Mouse (Mus musculus) ES-E14 (cell line): ENCODE results near the gene Myo1h. TPM values are rescaled to one million over a fixed set of nuclear protein-coding genes. Genes with fewer than 3 reads are reported as not detected.
A peak's percentile ranks its signal among the peaks of the same experiment; 100 is the strongest.

Experiments
- DNase-seq: peaks from one replicate; pipeline ENCODE4 v3.0.0-alpha.2; 2013; ENCODE audit warnings: low read depth, low spot score
- H3K27ac ChIP-seq: 2 replicates; pipeline ENCODE4 v1.5.1; 2012; ENCODE audit warnings: low read depth, mild to moderate bottlenecking, low read length, moderate library complexity, mixed read lengths; ENCODE audit not compliant: poor library complexity, insufficient read depth, severe bottlenecking
- H3K36me3 ChIP-seq: 2 replicates; pipeline ENCODE4 v1.6.1; 2012; ENCODE audit warnings: mild to moderate bottlenecking, low read length, moderate library complexity, mixed read lengths; ENCODE audit not compliant: control insufficient read depth, poor library complexity, insufficient read depth, severe bottlenecking
- H3K4me1 ChIP-seq, 2 experiments: fragments of 150-350 bp in 1 of 2; sonication (generic) in 1 of 2; 2 replicates each; pipeline ENCODE4 v1.6.1; 2012; ENCODE audit warnings: low read length in 2 of 2, mild to moderate bottlenecking in 1 of 2, mixed read lengths in 1 of 2; ENCODE audit not compliant: control insufficient read depth in 2 of 2, insufficient read depth in 2 of 2, poor library complexity in 1 of 2
- H3K4me3 ChIP-seq, 2 experiments: fragments of 150-350 bp in 1 of 2; sonication (generic) in 1 of 2; 2 replicates each; pipeline ENCODE4 v1.5.1; 2012; ENCODE audit warnings: low read length in 2 of 2, low read depth in 1 of 2, mild to moderate bottlenecking in 1 of 2, mixed read lengths in 1 of 2; ENCODE audit not compliant: insufficient read depth in 1 of 2, poor library complexity in 1 of 2, severe bottlenecking in 1 of 2
- H3K9ac ChIP-seq: 2 replicates; pipeline ENCODE4 v1.6.1; 2012; ENCODE audit warnings: low read depth, mild to moderate bottlenecking, low read length, mixed read lengths; ENCODE audit not compliant: poor library complexity, insufficient read depth, severe bottlenecking
- H3K9me3 ChIP-seq: fragments of 150-350 bp; sonication (generic); 2 replicates; pipeline ENCODE4 v1.6.1; 2012; ENCODE audit warnings: low read depth, mild to moderate bottlenecking, low read length; ENCODE audit not compliant: control insufficient read depth, insufficient read depth
- CHD2 ChIP-seq: IDR thresholded peaks from 2 replicates; pipeline ENCODE4 v1.6.1; 2014; ENCODE audit warnings: mild to moderate bottlenecking, low read depth, low read length, inconsistent platforms
- HCFC1 ChIP-seq: IDR thresholded peaks from 2 replicates; pipeline ENCODE4 v1.6.1; 2012; ENCODE audit warnings: low read length, inconsistent platforms, borderline replicate concordance; ENCODE audit not compliant: insufficient read depth
- MAFK ChIP-seq: IDR thresholded peaks from 2 replicates; pipeline ENCODE4 v1.6.1; 2014; ENCODE audit warnings: mild to moderate bottlenecking, low read depth, low read length, inconsistent platforms; ENCODE audit not compliant: insufficient read depth
- ZC3H11A ChIP-seq: IDR thresholded peaks from 2 replicates; pipeline ENCODE4 v1.6.1; 2012; ENCODE audit warnings: low read depth, mild to moderate bottlenecking, inconsistent platforms, low read length, borderline replicate concordance
- ZNF384 ChIP-seq: IDR thresholded peaks from 2 replicates; pipeline ENCODE4 v1.6.1; 2012; ENCODE audit warnings: low read depth, low read length, inconsistent platforms
- in situ Hi-C, 2 experiments: fragments of 600-800 bp; cut with MboI; formaldehyde crosslinking; loops; one replicate each; pipeline ENCODE4 v1.15.1; 2025; ENCODE audit warnings: low sequenced_read_pairs in 2 of 2, inconsistent platforms in 1 of 2; ENCODE audit not compliant: unreplicated experiment in 2 of 2
- total RNA-seq: library from RNA; depleted of rRNA; stranded (reverse); fragments of 300-350 nt; gene quantifications from 2 replicates; pipeline ENCODE4 v1.2.3, GENCODE M21; 2012

Gene Myo1h
- total RNA-seq, 1 experiment, result 5.6 TPM

DNA sequence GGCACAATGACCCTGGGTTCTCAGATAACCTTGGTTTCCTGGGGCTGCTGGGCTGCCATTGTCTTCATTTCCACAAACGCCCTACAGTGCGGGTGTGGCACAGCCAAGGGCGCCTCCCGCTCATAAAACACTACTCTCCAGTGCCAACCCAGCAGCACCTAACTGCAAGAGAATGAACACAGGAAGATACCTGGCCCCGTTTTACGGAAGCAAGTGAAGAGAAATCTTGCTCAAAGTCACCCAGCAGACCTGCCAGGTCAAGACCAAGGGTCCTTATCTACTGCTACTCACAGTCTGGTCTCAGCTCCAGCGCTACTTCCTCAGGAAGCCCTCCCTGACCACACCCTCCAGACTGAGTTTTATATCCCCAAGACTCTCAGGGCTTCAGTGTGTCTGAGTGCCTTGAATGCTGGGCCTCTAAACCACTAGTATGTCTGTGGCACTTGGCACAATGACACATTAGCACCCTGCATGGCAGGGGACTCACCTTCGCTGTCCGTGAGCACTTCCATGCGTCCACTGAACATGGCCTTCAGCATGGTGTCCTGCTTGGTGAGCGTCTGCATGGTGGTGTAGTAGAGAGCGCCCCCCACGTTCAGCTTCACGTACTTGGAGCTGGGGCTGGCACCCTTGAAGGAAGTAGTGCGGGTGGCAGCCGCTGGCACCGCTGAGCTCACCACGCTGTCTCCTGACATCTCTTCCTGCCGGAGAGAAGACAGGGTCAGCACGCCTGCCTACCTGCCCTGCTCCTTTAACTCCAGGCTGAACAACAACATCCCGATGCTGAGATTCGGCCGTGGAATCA, 85.6 kb downstream of the Myo1h start:
- no peak overlapping the region for H3K9ac ChIP-seq
- in situ Hi-C loops, result no loop called here
- no peak for DNase-seq
- TF ChIP-seq HCFC1 (no peak), MAFK (no peak), ZC3H11A (no peak), CHD2 (no peak), ZNF384 (no peak)
- H3K27ac ChIP-seq, result no peak overlapping the region
- H3K9me3 ChIP-seq, result no peaks in the 10 kb centered on the region
- peaks cover 24% of the 10 kb centered on the region for H3K36me3 ChIP-seq
- H3K4me1 ChIP-seq, result peaks cover 2 to 41% of the 10 kb centered on the region in 2 experiments; a peak in 2 of 4 replicates
- no peak overlapping the region for H3K4me3 ChIP-seq

DNA sequence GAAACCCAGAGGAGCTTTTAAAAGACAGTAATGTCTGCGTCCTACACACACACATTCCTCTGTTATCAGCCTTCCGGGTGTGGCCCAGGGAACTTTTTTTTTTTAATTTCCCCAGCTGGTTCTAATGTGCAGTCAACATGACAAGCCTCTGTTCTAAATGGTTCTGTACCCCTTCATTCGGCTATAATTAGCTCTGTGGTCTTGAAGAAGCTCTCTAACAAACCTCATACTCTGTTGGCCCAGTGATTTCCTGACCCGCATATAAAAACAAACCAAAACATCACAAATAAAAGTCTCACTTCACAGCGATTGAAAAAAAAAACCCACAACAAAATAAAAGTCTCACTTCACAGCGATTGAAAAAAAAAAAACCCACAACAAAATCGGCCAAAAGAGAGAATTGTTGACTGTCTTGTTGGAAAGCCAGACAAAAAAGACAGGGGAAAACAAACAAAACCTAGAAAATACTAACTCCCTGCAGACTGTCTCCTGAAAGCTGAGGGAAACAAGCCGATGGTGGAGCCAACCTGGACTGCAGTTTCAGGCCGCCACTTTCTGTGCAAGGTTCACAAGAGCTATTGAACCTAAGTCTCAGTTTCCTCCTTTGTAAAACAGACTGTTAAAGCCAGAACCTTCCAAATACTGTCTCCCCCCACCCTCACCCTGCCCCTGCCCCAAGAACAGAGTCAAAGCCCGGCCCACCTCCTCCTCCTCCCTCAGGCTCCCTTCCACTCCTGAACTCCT, 89.4 kb downstream of the Myo1h start:
- in situ Hi-C loops, result no loop called here
- DNase-seq, result no peak
- TF ChIP-seq ZNF384 (peak; percentile 57; the same call in 1 of the 2 replicates), MAFK (no peak)
- no peaks in the 10 kb centered on the region for H3K9me3 ChIP-seq
- peaks cover 4 to 24% of the 10 kb centered on the region in 2 experiments; a peak in 3 of 4 replicates for H3K4me1 ChIP-seq
- 0 out of 2 replicates have a peak overlapping the region, but pooled peaks have one; percentile 31 for H3K9ac ChIP-seq
- no peak overlapping the region; the same call in 1 of the 2 replicates for H3K27ac ChIP-seq
- no peak overlapping the region for H3K4me3 ChIP-seq
- peaks cover 16% of the 10 kb centered on the region for H3K36me3 ChIP-seq

DNA sequence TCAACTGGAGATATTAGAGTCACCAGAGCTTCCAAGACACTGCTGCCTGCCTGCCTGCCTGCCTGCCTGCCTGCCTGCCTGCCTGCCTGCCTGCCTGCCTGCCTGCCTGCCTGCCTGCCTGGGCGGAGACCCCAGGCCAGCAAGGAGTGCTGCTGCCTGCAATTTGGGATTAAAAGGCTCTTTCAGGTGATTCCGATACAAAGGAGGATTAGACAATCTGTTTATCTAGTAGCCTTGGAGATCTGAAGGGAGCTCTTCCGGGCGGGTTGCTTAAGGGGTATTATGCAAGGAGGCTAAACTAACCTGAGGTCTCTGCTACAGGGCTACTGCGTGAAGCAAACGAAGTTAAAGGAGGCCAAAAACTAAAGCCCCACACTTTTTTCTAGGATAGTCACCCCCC, 90.0 kb downstream of the Myo1h start:
- Histone ChIP-seq H3K4me1 (peaks cover 4 to 27% of the 10 kb centered on the region in 2 experiments; a peak in 3 of 4 replicates), H3K27ac (no peak overlapping the region; the same call in 1 of the 2 replicates), H3K9ac (peak overlapping the region; percentile 31; the same call in 1 of the 2 replicates), H3K9me3 (no peaks in the 10 kb centered on the region), H3K4me3 (0 out of 4 replicates have a peak overlapping the region, but pooled peaks of 1 of the 2 experiments have one; percentile 80), H3K36me3 (peaks cover 14% of the 10 kb centered on the region)
- DNase-seq, result no peak
- in situ Hi-C loops, result no loop called here
- TF ChIP-seq ZC3H11A (no peak), ZNF384 (no peak), CHD2 (no peak), HCFC1 (no peak), MAFK (no peak)

DNA sequence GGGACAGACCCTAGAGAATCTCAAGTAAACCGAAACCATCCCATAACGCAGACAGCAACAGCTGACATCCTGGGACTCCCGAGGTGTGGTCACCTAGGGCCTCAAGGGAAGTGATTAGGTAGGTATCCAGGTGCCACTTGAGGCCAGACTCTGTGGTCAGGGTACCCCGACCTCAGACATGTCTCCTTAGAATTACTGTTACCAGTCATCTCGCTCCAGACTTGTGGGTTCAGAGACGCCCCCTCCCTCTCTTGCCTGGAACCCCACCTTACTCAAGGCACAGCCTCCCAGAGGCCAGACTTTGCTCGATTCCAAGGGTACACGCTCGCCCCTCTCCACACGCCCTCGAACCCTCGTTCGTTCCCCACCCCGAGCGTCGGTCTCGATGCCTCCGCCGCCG, 90.8 kb downstream of the Myo1h start:
- Histone ChIP-seq H3K27ac (peak overlapping the region; percentile 48), H3K9me3 (no peaks in the 10 kb centered on the region), H3K4me1 (peaks cover 2 to 19% of the 10 kb centered on the region in 2 experiments; a peak in 3 of 4 replicates), H3K36me3 (peaks cover 11% of the 10 kb centered on the region; the same call in 1 of the 2 replicates), H3K4me3 (peak overlapping the region; percentile 80 to 95), H3K9ac (peak overlapping the region; percentile 92)
- in situ Hi-C loops, result no loop called here
- no peak for DNase-seq
- no peak for TF ChIP-seq ZNF384
- TF ChIP-seq CHD2, result no peak
- no peak for TF ChIP-seq MAFK
- TF ChIP-seq ZC3H11A, result no peak
- no peak for TF ChIP-seq HCFC1
